Mouse (Mus musculus) kidney, postnatal 0 days (tissue): ENCODE measurements around the gene Als2. TPM values are rescaled to one million over a fixed set of nuclear protein-coding genes. Genes with fewer than 3 reads are reported as not detected.

Experiments
- ATAC-seq: fragments of 200-750 bp; cut with Nextera tagmentation; replicated peaks from 2 replicates; pipeline ENCODE4 v1.8.0; 2017; ENCODE audit warnings: low read depth, moderate number of reproducible peaks, moderate TSS enrichment, moderate library complexity; ENCODE audit not compliant: low FRiP score
- DNase-seq: peaks from one replicate; pipeline ENCODE4 v3.0.0-alpha.2; 2016; ENCODE audit warnings: low spot score
- H3K27ac ChIP-seq: fragments of 300-500 bp; sonication (generic); 2 replicates; pipeline ENCODE4 v1.5.1; 2014; ENCODE audit warnings: mild to moderate bottlenecking
- H3K27me3 ChIP-seq: fragments of 300-500 bp; sonication (generic); 2 replicates; pipeline ENCODE4 v1.6.1; 2014; ENCODE audit warnings: low read length, mixed read lengths; ENCODE audit not compliant: insufficient read depth
- H3K36me3 ChIP-seq: fragments of 300-500 bp; sonication (generic); 2 replicates; pipeline ENCODE4 v1.6.1; 2014; ENCODE audit warnings: low read length, mixed read lengths; ENCODE audit not compliant: insufficient read depth
- H3K4me1 ChIP-seq: fragments of 300-500 bp; sonication (generic); replicated peaks from 2 replicates; pipeline ENCODE4 v1.6.1; 2014; ENCODE audit warnings: antibody characterized with exemption, low read length, mixed read lengths; ENCODE audit not compliant: insufficient read depth
- H3K4me2 ChIP-seq: fragments of 300-500 bp; sonication (generic); 2 replicates; pipeline ENCODE4 v1.6.1; 2014; ENCODE audit warnings: mild to moderate bottlenecking, low read length, moderate library complexity, mixed read lengths
- H3K4me3 ChIP-seq: fragments of 300-500 bp; sonication (generic); replicated peaks from 2 replicates; pipeline ENCODE4 v1.5.1; 2014; ENCODE audit warnings: low read depth, low read length
- H3K9ac ChIP-seq: fragments of 300-500 bp; sonication (generic); 2 replicates; pipeline ENCODE4 v1.6.1; 2014; ENCODE audit warnings: low read depth, low read length
- H3K9me3 ChIP-seq: fragments of 300-500 bp; sonication (generic); replicated peaks from 2 replicates; pipeline ENCODE4 v1.6.1; 2016; ENCODE audit warnings: low read length, inconsistent platforms, mixed read lengths
- CTCF ChIP-seq: IDR thresholded peaks from 2 replicates; pipeline ENCODE4 v1.5.1; 2016; ENCODE audit warnings: antibody characterized with exemption, low read depth, mild to moderate bottlenecking, moderate library complexity
- WGBS: fragments of 180-500 bp; shearing (Covaris S2); extraction: QIAGEN DNeasy Blood & Tissue Kit; methylation state at CpG from one replicate; pipeline ENCODE4 v1.1.7; 2014; 5-methylcytosine and 5-hydroxymethylcytosine counted together
- polyA plus RNA-seq: library from polyadenylated mRNA; unstranded; fragments of >200 nt; fragmentation: Nextera tagmentation; extraction: Ambion mirVana; gene quantifications from 2 replicates; pipeline ENCODE4 v1.2.1, GENCODE M21; 2015

Als2 gene
- polyA plus RNA-seq, 1 experiment from 2014 or later, result 6.0 TPM

DNA sequence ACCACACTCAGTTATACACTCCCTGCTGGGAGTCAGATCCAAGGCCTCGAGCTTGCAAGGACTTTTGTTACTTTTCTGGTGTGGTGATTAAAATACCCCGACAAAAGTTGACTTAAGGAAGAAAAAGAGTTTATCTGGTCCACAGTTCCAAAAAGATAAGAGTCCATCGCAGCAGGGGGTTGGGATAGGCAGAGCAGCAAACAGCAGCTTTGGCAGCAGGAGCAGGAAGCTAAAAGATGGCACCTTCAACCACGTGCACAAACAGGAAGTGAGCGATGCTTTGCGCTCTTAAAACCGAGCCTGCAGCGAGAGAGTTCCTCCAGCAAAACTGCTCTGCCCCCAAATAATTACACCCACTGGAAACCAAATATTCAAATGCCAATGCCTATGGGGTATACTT is 31.9 kb upstream of the Als2 start:
- no peak for ATAC-seq
- Histone ChIP-seq H3K27ac (no peak overlapping the region), H3K4me2 (no peak overlapping the region), H3K9me3 (no peaks in the 10 kb centered on the region), H3K27me3 (no peaks in the 10 kb centered on the region), H3K9ac (no peak overlapping the region), H3K4me1 (peaks cover 6% of the 10 kb centered on the region; the same call in 1 of the 2 replicates), H3K4me3 (no peak overlapping the region), H3K36me3 (no peaks in the 10 kb centered on the region)
- WGBS, result 74% methylated on average over 8 of the region's 8 CpGs
- TF ChIP-seq CTCF, result no peak
- no peak for DNase-seq

DNA sequence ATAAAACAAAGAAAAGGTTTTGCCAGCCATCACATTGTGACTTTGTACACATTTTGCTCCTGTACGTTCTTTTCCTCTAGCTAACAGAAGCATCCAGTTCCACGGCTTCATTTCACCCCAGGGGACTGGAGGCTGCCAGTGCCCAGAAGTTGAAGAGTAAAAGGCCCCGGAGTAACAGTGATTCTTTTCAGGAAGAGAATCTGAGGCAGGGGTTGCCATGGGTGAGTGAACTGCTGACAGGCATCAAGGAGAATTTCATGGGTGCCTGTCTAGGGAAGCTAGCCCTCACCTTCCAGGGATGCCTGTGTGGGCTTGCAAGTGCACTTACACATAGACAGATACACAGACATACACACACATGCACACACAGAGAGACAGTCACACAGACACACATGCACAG is 20.7 kb upstream of the Als2 start:
- Histone ChIP-seq H3K4me1 (0 out of 2 replicates have a peak, but pooled peaks cover 7% of the 10 kb centered on the region), H3K9ac (no peak overlapping the region), H3K27ac (no peak overlapping the region), H3K4me3 (no peak overlapping the region), H3K27me3 (no peaks in the 10 kb centered on the region), H3K9me3 (no peaks in the 10 kb centered on the region), H3K4me2 (no peak overlapping the region), H3K36me3 (no peaks in the 10 kb centered on the region)
- ATAC-seq (no peak), DNase-seq (peak; percentile 33)
- TF ChIP-seq CTCF, result no peak
- 19% methylated on average over 3 of the region's 3 CpGs for WGBS

DNA sequence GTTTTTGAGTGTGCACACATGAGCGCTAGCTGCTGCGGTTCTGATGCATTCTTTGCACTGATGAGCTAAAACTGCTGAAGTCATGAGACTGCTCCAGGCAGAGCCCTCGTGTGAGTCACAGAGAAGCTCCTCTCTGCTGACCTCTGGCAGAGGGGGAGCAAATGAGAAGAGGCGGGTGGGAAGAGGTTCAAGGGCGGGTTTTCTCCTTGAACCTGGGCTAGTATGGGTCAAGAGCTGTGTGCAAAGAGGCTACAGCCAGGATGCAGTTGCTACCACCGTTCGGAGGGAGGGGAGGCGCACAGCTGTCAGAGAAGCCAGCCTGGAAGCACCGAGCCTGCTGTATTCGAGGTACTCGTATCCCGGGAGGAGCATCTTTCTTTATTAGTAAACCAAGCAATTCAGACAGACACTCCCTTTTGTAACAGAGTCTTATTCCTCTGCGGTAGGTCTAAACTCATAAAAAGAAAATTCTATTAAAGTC is 19.8 kb upstream of the Als2 start, which contains the start of gene Cdk15:
Gene Cdk15, plus strand, starts transcription at position 156 of the 481 bp plus-strand sequence.
- H3K36me3 ChIP-seq, result no peaks in the 10 kb centered on the region
- H3K27ac ChIP-seq, result 0 out of 2 replicates have a peak within 1 kb of the TSS, but pooled peaks have one; percentile 25
- 9% methylated on average over 13 of the region's 13 CpGs for WGBS
- no peaks in the 10 kb centered on the region for H3K9me3 ChIP-seq
- H3K27me3 ChIP-seq, result no peaks in the 10 kb centered on the region
- peak within 1 kb of the TSS; percentile 25 for H3K4me2 ChIP-seq
- H3K4me3 ChIP-seq, result 0 out of 2 replicates have a peak within 1 kb of the TSS, but pooled peaks have one; percentile 9
- peak; percentile 76 for DNase-seq
- no peak for TF ChIP-seq CTCF
- peak; percentile 59; the same call in 1 of the 2 replicates for ATAC-seq
- no peak within 1 kb of the TSS for H3K9ac ChIP-seq
- H3K4me1 ChIP-seq, result 0 out of 2 replicates have a peak, but pooled peaks cover 7% of the 10 kb centered on the region

DNA sequence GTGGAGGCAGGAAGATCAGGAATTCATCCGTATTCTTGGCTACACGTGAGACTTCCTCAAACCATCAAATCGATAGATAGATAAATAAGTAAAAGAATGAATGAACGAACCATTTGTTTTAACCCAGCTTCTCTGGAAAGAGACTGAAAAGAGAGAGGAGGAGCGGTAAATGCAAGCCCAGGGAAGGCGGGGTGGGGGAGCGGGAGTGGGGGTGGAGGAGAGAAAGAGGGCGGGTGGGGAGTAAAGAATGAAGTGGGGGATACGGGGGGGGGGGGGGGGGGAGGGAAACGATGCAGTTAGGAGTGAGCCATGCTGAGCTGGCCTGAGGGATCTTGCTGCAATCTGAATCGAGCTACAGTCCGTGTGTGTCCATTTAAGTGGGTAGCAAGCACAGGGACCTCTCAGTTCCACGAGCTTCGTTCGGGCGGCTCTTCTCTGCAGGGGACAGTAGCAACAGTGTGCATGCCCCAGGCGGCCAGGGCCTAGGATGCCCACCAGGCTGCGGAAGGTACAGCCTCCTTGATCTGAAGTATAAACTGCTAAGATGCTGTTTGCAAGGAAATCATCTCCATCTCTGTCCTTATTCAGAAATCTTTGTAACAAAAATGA is 16.4 kb upstream of the Als2 start:
- Histone ChIP-seq H3K9ac (no peak overlapping the region), H3K4me1 (0 out of 2 replicates have a peak, but pooled peaks cover 7% of the 10 kb centered on the region), H3K9me3 (no peaks in the 10 kb centered on the region), H3K36me3 (no peaks in the 10 kb centered on the region), H3K4me2 (peak overlapping the region; percentile 31), H3K27me3 (no peaks in the 10 kb centered on the region), H3K27ac (no peak overlapping the region), H3K4me3 (no peak overlapping the region; the same call in 1 of the 2 replicates)
- no peak for TF ChIP-seq CTCF
- WGBS, result 6% methylated on average over 16 of the region's 18 CpGs
- ATAC-seq (no peak), DNase-seq (peak; percentile 29)

DNA sequence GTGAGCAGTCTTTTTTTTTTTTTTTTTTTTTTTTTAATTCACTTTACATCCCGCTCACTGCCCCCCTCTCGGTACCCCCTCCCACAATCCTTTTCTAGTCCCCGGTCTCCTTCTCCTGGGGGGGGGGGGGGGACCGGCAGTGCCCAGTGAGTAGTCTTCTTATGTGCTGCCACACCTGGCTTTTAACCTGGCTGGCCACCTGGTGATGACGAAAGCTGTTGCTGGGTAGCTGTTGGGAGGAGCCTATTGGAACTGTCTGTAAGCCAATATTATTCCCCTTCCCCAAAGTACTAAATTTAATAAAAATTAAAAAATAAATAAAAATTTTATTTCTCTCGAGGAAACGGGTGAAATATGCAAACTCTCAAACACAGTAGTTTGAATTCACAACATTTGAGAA is 15.7 kb upstream of the Als2 start:
- no peak overlapping the region; the same call in 1 of the 2 replicates for H3K4me3 ChIP-seq
- no peak overlapping the region for H3K27ac ChIP-seq
- DNase-seq, result peak; percentile 25
- no peaks in the 10 kb centered on the region for H3K36me3 ChIP-seq
- H3K27me3 ChIP-seq, result no peaks in the 10 kb centered on the region
- no peak for ATAC-seq
- peak overlapping the region; percentile 31 for H3K4me2 ChIP-seq
- H3K9ac ChIP-seq, result no peak overlapping the region
- H3K4me1 ChIP-seq, result 0 out of 2 replicates have a peak, but pooled peaks cover 7% of the 10 kb centered on the region
- WGBS, result 17% methylated on average over 5 of the region's 7 CpGs
- no peaks in the 10 kb centered on the region for H3K9me3 ChIP-seq
- TF ChIP-seq CTCF, result no peak

DNA sequence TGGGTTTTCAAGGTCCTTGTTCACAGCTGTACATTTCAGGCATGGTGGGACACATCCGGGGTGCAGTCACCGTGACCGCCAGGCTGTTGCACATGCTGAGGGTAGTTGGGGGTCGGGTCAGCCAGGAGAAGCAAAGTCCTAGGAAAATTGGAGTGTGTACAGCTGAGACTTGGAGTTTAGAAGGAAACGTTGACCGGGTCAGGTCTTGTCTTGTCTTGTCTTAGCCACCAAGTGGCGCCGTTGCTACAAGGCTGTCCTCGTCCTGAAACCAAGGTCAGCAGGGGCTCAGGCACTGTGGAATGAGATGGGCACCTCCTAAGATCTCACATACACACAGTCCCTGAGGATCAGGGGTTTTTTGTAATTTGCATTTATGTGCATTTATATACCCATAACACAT is 10.6 kb upstream of the Als2 start:
- Histone ChIP-seq H3K9me3 (no peaks in the 10 kb centered on the region), H3K4me3 (no peak overlapping the region), H3K27me3 (no peaks in the 10 kb centered on the region), H3K9ac (no peak overlapping the region), H3K4me1 (no peaks in the 10 kb centered on the region; the same call in 1 of the 2 replicates), H3K36me3 (no peaks in the 10 kb centered on the region), H3K4me2 (peak overlapping the region; percentile 35; the same call in 1 of the 2 replicates), H3K27ac (no peak overlapping the region)
- peak; percentile 33; the same call in 1 of the 2 replicates for ATAC-seq
- TF ChIP-seq CTCF, result peak; percentile 90
- DNase-seq, result peak; percentile 87
- 3% methylated on average over 9 of the region's 9 CpGs for WGBS
